Mouse (Mus musculus) hindbrain, embryonic 11.5 days (tissue): ENCODE results near the gene Olfr881. TPM values are rescaled to one million over a fixed set of nuclear protein-coding genes. Genes with fewer than 3 reads are reported as not detected.

Experiments
- ATAC-seq: fragments of 200-750 bp; cut with Nextera tagmentation; 2 replicates; pipeline ENCODE4 v1.8.0; 2017; ENCODE audit warnings: mild to moderate bottlenecking, moderate TSS enrichment, moderate library complexity; ENCODE audit not compliant: low FRiP score
- DNase-seq: peaks from one replicate; pipeline ENCODE4 v3.0.0-alpha.2; 2015; ENCODE audit warnings: low spot score
- H3K27ac ChIP-seq: fragments of 300-500 bp; sonication (generic); 2 replicates; pipeline ENCODE4 v1.5.1; 2014; ENCODE audit warnings: mild to moderate bottlenecking, low read depth, low read length
- H3K27me3 ChIP-seq: fragments of 300-500 bp; sonication (generic); 2 replicates; pipeline ENCODE4 v1.6.1; 2014; ENCODE audit warnings: mild to moderate bottlenecking, low read length, moderate library complexity, mixed read lengths; ENCODE audit not compliant: control insufficient read depth, insufficient read depth
- H3K36me3 ChIP-seq: fragments of 300-500 bp; sonication (generic); 2 replicates; pipeline ENCODE4 v1.6.1; 2014; ENCODE audit warnings: mild to moderate bottlenecking, low read length, moderate library complexity, mixed read lengths; ENCODE audit not compliant: control insufficient read depth, insufficient read depth
- H3K4me1 ChIP-seq: fragments of 300-500 bp; sonication (generic); replicated peaks from 2 replicates; pipeline ENCODE4 v1.6.1; 2014; ENCODE audit warnings: low read length, mixed read lengths; ENCODE audit not compliant: control insufficient read depth, insufficient read depth
- H3K4me2 ChIP-seq: fragments of 300-500 bp; sonication (generic); replicated peaks from 2 replicates; pipeline ENCODE4 v1.6.1; 2014; ENCODE audit warnings: mild to moderate bottlenecking, low read depth, low read length
- H3K4me3 ChIP-seq: fragments of 300-500 bp; sonication (generic); 2 replicates; pipeline ENCODE4 v1.5.1; 2014; ENCODE audit warnings: low read depth, low read length
- H3K9ac ChIP-seq: fragments of 300-500 bp; sonication (generic); 2 replicates; pipeline ENCODE4 v1.6.1; 2014; ENCODE audit warnings: low read depth, low read length
- H3K9me3 ChIP-seq: fragments of 300-500 bp; sonication (generic); 2 replicates; pipeline ENCODE4 v1.6.1; 2016; ENCODE audit warnings: low read length; ENCODE audit not compliant: control insufficient read depth
- WGBS: fragments of 180-500 bp; shearing (Covaris S2); extraction: QIAGEN DNeasy Blood & Tissue Kit; methylation state at CpG from one replicate; pipeline ENCODE4 v1.1.7; 2014; 5-methylcytosine and 5-hydroxymethylcytosine counted together
- polyA plus RNA-seq: library from polyadenylated mRNA; unstranded; fragments of >200 nt; fragmentation: Nextera tagmentation; extraction: Ambion mirVana; gene quantifications from 2 replicates; pipeline ENCODE4 v1.2.1, GENCODE M21; 2014

Gene Olfr881
- polyA plus RNA-seq, result not detected in 2 replicates

- H3K27me3 ChIP-seq, result no peaks in the 10 kb centered on the region
- no peak within 1 kb of the TSS for H3K4me2 ChIP-seq
- H3K36me3 ChIP-seq, result no peaks in the 10 kb centered on the region
- H3K4me1 ChIP-seq, result no peaks in the 10 kb centered on the region
- H3K27ac ChIP-seq, result no peak within 1 kb of the TSS
- no peak within 1 kb of the TSS for H3K4me3 ChIP-seq
- H3K9me3 ChIP-seq, result no peaks in the 10 kb centered on the region
- ATAC-seq (no peak), DNase-seq (no peak)
- H3K9ac ChIP-seq, result no peak within 1 kb of the TSS
These were observed at the start of gene Olfr881 for GRCm38 (mm10) chr9:37991525-37991924. Olfr881 (plus strand) TSS chr9:37991825.

DNA sequence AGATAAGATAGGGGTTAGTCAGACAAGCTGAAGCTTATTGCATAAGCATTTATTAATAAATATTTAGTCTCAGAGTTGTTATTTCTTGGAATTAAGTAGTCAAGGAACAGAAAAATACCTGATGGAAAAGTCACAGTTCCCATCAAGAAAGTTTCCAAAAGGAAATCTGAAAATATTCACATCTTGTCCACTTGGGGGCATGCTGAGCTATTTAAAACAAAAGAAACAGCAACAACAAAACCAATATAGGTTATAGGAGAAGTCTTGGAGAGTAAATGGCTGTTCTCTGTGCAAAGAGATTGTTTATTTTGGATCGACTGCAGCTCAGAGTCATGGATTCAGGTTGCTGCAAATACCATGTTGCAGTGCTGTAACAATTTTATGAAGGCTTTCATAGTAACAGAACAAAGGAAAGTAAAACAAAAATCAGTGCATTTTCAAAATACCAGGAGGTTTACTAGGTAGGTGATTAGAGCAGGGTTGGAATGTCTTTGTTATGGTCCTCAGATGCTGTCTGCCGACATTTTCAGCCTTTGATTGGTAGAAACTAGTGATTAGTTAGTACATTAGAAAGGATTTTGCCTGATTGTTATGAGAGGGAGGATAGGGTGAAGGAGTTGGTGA, 7.1 kb downstream of the Olfr881 start:
- ATAC-seq (no peak), DNase-seq (peak; percentile 4)
- no peak overlapping the region for H3K9ac ChIP-seq
- H3K27me3 ChIP-seq, result no peaks in the 10 kb centered on the region
- no peak overlapping the region for H3K27ac ChIP-seq
- no peak overlapping the region for H3K4me2 ChIP-seq
- H3K9me3 ChIP-seq, result no peaks in the 10 kb centered on the region
- H3K4me3 ChIP-seq, result no peak overlapping the region
- H3K36me3 ChIP-seq, result no peaks in the 10 kb centered on the region
- no peaks in the 10 kb centered on the region for H3K4me1 ChIP-seq
- WGBS, result 57% methylated on average over 2 of the region's 2 CpGs

DNA sequence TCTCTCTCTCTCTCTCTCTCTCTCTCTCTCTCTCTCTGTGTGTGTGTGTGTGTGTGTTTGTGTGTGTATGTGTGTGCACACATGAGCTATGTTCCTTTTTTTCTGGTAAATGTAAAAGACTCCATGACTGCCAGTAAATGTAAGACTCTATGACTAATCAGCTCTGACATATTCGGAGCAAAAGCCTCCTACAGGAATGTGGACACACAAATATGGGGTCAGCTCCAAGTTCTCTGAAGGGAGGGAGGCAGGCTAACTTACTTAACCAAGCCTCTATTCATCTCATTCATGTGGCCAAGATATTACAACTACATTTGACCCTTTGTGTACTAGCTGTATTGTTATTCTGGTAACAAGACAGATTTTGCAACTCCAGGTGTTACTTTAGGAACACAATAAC, 8.4 kb downstream of the Olfr881 start:
- H3K4me1 ChIP-seq, result no peaks in the 10 kb centered on the region
- H3K27me3 ChIP-seq, result no peaks in the 10 kb centered on the region
- H3K4me3 ChIP-seq, result no peak overlapping the region
- no peak overlapping the region for H3K27ac ChIP-seq
- DNase-seq (no peak), ATAC-seq (no peak)
- H3K9ac ChIP-seq, result no peak overlapping the region
- 58% methylated on average over 1 of the region's 1 CpGs for WGBS
- H3K9me3 ChIP-seq, result no peaks in the 10 kb centered on the region
- no peak overlapping the region for H3K4me2 ChIP-seq
- H3K36me3 ChIP-seq, result no peaks in the 10 kb centered on the region

- Histone ChIP-seq H3K27ac (no peak within 1 kb of the TSS), H3K36me3 (no peaks in the 10 kb centered on the region), H3K27me3 (no peaks in the 10 kb centered on the region), H3K9me3 (no peaks in the 10 kb centered on the region), H3K4me3 (no peak within 1 kb of the TSS), H3K4me1 (no peaks in the 10 kb centered on the region), H3K9ac (no peak within 1 kb of the TSS), H3K4me2 (no peak within 1 kb of the TSS)
- WGBS, result 87% methylated on average over 1 of the region's 1 CpGs
- ATAC-seq, result no peak
- DNase-seq, result no peak
These were observed 33.9 kb downstream of the Olfr881 start, which contains the start of gene Olfr883 for GRCm38 (mm10) chr9:38025508-38025907. Olfr883 (plus strand) TSS chr9:38025808.

Other genes starting within 250 kb of the Olfr881 start
- not detected in 2 replicates for gene Olfr874, start 246.7 kb upstream of the Olfr881 start, polyA plus RNA-seq
- gene Olfr875, start 220.0 kb upstream of the Olfr881 start, polyA plus RNA-seq, result not detected in 2 replicates
- not detected in 2 replicates for gene Olfr876, start 188.8 kb upstream of the Olfr881 start, polyA plus RNA-seq
- 0.11 TPM in 1 of 2 replicates, not detected in the other for gene Olfr877, start 137.6 kb upstream of the Olfr881 start, polyA plus RNA-seq
- not detected in 2 replicates for gene Olfr145, start 95.1 kb upstream of the Olfr881 start, polyA plus RNA-seq
- gene Olfr878, start 74.0 kb upstream of the Olfr881 start, polyA plus RNA-seq, result not detected in 2 replicates
- not detected in 2 replicates for gene Olfr883, start 34.0 kb downstream of the Olfr881 start, polyA plus RNA-seq
- not detected in 2 replicates for gene Olfr884, start 54.7 kb downstream of the Olfr881 start, polyA plus RNA-seq
- not detected in 2 replicates for gene Olfr885, start 69.5 kb downstream of the Olfr881 start, polyA plus RNA-seq
- not detected in 2 replicates for gene Olfr887, start 92.2 kb downstream of the Olfr881 start, polyA plus RNA-seq
- gene Olfr888, start 116.3 kb downstream of the Olfr881 start, polyA plus RNA-seq, result not detected in 2 replicates
- 0.06 and 0.14 TPM in 2 replicates for gene Olfr889, start 123.4 kb downstream of the Olfr881 start, polyA plus RNA-seq
- not detected in 2 replicates for gene Olfr890, start 150.7 kb downstream of the Olfr881 start, polyA plus RNA-seq
- gene Olfr891, start 189.0 kb downstream of the Olfr881 start, polyA plus RNA-seq, result not detected in 2 replicates
- gene Olfr893, start 216.5 kb downstream of the Olfr881 start, polyA plus RNA-seq, result not detected in 2 replicates
- gene Olfr894, start 226.2 kb downstream of the Olfr881 start, polyA plus RNA-seq, result not detected in 2 replicates